Mouse (Mus musculus): ENCODE data around the gene Med25. TPM values are rescaled to one million over a fixed set of nuclear protein-coding genes. Genes with fewer than 3 reads are reported as not detected.

The Med25 gene
- total RNA-seq, 2 experiments from 2014 or later: 76.9 to 81.1 TPM

DNA sequence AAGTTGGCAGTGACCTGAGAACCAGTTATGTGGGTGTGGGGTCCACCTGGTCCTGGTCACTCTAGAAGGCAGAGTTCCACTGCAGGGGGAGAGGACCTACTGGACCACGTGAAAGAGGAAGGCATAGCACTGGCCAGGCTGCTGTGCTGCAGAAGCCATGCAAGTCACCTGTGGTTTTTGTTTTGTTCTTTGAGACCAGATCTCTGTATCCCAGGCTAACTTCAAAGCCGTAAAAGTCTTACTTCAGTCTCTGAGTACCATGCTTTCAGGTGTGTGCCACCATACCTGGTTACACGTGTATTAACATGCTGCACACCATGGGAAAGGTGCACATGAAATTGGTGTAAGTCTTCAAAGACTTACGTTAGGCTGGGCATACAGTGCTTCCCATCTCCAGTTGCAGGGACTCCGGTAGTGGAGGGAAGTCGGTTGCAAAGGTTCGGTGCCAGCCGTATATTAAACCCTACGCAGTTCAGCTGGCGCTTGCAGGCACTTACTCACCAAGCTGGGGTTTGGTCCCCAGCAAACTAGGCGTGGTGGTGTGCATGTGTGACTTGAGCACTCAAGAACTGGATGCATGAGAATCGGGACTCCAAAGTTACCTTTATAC is 40.8 kb downstream of the Med25 start:
- DNase-seq: no peak
- intact Hi-C loops (cut with DNase I): no loop called here

GRCm38 (mm10) chr7:44850789-44851624 is 41.5 kb downstream of the Med25 start:
- DNase-seq: no peak
- intact Hi-C loops (cut with DNase I): no loop called here

DNA sequence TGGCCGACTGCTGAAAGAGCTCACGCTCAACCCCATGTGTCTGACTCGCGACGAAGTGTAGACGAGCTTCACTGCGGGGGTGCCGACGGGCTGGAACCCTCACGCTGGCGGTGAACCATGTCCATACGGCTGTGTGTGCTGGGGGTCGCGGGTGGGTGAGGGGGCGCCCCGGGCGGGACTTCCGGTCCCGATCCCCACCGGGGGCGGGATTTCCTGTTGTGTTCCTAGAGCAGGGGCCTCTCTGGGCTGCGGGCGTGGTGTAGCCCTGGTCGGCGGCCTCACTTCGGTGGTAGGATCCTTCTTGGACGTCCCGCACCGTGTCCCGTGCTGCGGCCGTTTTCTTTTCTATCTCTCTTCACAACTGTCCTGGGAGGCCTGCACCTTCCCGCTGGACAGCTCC is 42.4 kb downstream of the Med25 start:
- peak; percentile 79 to 85 for DNase-seq
- intact Hi-C loops (cut with DNase I): no loop called here

- DNase-seq: peak; percentile 86 to 91
- intact Hi-C loops (cut with DNase I): no loop called here
Observed at GRCm38 (mm10) chr7:44849416-44850111, 42.9 kb downstream of the Med25 start.

DNA sequence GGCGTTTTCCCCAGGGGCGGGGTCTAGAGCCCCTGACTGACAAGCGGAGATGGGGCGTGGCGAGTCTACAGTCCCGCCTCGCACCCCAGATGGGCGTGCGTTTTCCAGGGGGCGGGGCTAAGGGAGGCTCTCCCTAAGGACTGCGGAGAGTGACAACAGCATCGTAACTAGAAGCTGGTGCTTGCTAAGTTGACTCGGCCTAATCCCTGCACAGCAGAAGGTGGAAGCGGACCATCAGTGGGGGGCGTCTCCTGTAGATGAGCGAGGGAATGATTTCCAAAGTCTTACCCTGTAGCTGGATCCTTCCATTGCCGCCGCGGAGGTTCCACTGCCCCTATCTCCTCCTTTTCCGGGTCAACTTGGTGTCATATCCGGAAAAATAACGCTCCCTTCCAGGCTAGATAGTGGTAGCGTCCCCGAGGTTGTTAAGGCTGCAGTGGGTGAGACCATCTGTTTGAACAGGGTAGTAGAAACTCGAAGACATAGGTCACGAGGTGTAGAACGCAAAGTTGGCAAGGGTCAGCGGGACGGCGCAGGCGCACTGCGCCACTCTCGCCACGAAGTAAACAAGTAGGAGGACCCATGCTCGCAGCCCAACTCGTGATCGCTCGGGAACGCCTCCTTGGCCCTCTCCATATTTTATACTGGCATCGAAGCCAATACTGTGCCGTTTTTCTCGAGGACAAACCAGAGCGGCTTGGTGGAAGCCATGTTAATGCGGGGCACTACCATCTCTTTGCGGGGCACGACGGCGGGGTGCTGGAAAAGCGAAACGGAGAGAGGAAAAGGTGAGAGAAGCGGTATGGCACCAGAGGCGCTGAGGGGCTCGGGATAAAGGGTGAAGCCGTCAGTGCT is 43.7 kb downstream of the Med25 start, which contains the start of the genes Akt1s1 and Tbc1d17:
Gene Akt1s1, plus strand, starts transcription at position 431 of the 855 bp plus-strand sequence.
Gene Tbc1d17, minus strand, starts transcription at position 519 of the 855 bp plus-strand sequence.
- peak; percentile 98 for DNase-seq
- intact Hi-C loops (cut with DNase I): no loop called here

GRCm38 (mm10) chr7:44847772-44848171 is 44.7 kb downstream of the Med25 start:
- intact Hi-C loops (cut with DNase I): no loop called here
- no peak for DNase-seq

DNA sequence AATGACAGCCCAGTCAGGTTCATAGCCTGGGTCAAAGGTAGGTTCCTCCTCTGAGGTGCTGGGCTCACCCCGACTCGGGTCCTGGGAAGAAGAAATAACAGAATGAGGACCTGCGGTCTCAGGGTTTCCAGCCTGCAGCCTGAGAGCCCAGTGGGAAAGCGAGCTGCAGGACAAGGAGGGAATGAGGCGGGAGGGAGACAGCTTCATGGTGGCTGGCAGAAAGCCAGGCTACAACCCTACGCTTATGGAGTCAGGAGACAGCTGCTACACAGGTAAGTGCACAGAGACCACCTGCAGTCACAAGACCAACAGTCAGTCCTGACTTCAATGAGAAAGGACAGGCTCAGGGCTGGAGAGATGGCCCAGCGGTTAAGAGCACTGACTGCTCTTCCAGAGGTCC is 45.7 kb downstream of the Med25 start:
- no peak for DNase-seq
- intact Hi-C loops (cut with DNase I): no loop called here

DNA sequence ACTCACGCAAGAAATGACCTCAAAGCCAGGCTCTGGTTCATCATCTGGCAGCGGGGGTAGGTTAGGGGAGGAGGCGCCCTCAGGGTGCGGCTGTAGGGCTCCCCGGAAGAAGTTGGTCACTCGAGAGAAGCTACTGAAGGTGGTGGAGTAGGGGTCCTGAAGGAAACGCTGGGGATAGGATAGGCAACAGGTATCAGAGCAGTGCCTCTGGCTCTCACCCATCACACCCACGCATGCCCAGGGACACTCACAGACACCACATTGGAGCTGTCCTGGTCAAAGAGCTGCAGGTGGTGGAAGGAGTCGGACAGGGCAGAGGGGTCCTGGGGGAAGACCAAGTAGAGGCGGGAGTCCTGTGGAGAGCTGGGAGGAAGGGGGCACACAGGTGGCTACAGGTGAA is 47.5 kb downstream of the Med25 start:
- no peak for DNase-seq
- intact Hi-C loops (cut with DNase I): no loop called here

DNA sequence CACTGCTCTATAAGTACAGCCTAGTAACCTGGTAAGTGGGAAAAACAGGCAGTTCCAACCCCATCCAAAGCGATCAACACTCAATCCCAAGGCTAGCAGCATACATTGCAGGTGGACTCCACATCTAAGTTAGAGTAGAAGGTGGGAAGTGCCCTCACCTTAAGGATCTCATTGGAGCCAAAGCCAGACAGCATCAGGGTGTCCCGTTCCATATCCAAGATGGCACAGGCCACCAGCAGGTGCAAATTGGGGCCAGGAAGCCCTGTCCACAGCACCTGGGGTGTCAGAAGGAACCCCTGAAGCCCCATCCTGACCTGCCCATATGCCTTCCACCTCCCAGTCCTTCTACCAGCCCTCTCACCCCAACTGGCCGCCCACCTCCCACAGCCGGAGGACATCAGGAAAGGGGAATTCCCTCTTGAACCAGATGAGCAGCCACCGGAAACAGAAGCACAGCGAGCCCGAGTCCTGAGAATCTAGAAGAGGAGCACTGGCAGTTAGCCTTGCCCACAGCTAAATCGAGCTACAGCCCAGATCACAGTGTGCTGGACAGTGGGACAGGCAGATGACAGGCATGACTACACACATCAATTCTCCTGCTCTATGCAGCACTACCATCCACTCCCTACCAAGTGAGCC is 50.6 kb downstream of the Med25 start:
- no peak for DNase-seq

GRCm38 (mm10) chr7:44840426-44840825 is 52.1 kb downstream of the Med25 start:
- intact Hi-C loops (cut with DNase I): no loop called here
- DNase-seq: no peak

More for the DNA sequence above, 50.6 kb downstream of the Med25 start:
- intact Hi-C loops (cut with DNase I): no loop called here

- intact Hi-C loops (cut with DNase I): no loop called here
Observed at GRCm38 (mm10) chr7:44839491-44840191, 52.9 kb downstream of the Med25 start.

GRCm38 (mm10) chr7:44839171-44839490 is 53.4 kb downstream of the Med25 start:
- no peak for DNase-seq
- intact Hi-C loops (cut with DNase I): no loop called here

More at GRCm38 (mm10) chr7:44839491-44840191, 52.9 kb downstream of the Med25 start:
- peak; percentile 39 to 59 for DNase-seq

GRCm38 (mm10) chr7:44838073-44838472 is 54.4 kb downstream of the Med25 start:
- intact Hi-C loops (cut with DNase I): no loop called here
- DNase-seq: no peak

DNA sequence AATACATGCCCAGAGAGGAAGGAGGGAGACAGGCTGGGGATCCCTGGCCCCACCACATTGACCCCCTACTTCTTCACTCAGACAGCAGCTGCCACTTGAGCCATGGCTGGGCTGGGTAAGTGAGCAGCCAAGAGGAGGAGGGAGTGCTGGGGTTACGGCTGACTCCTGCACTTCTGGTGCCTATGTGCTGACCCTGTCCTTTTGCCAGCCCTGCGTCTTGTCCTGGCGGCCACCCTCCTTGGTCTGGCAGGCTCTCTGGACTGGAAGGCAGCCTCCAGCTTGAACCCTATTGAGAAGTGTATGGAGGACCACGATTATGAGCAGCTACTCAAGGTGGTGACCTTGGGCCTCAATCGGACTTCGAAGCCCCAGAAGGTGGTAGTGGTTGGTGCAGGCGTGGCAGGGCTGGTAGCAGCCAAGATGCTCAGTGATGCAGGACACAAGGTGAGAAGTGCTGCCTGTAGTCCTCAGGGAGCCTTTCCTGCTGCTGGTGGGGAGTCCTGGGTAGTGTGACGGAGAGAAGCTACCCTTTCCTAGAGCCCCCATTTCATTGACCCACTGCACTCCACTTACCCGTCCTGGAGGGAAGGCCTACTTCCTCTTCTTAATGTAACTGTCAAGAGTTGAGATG is 56.0 kb downstream of the Med25 start:
- intact Hi-C loops (cut with DNase I): no loop called here
- DNase-seq: no peak

GRCm38 (mm10) chr7:44836016-44836404 is 56.5 kb downstream of the Med25 start:
- no peak for DNase-seq
- intact Hi-C loops (cut with DNase I): no loop called here

GRCm38 (mm10) chr7:44835373-44836015 is 57.0 kb downstream of the Med25 start:
- no peak for DNase-seq
- intact Hi-C loops (cut with DNase I): no loop called here

GRCm38 (mm10) chr7:44832763-44833162 is 59.7 kb downstream of the Med25 start:
- intact Hi-C loops (cut with DNase I): no loop called here
- no peak for DNase-seq

DNA sequence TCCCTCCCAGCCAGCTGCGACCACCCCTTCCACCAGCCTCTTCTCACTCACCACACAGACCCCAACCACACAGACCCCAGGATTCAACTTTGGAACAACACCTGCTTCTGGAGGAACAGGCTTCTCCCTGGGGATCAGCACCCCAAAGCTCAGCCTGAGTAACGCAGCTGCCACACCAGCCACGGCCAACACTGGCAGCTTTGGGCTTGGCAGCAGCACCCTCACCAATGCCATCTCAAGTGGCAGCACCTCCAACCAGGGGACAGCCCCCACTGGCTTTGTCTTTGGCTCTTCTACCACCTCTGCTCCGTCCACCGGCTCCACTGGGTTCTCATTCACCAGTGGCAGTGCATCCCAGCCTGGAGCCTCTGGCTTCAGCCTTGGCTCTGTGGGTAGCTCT is 63.8 kb downstream of the Med25 start:
- intact Hi-C loops (cut with DNase I): no loop called here
- DNase-seq: no peak

- intact Hi-C loops (cut with DNase I): no loop called here
- DNase-seq: no peak
Observed at GRCm38 (mm10) chr7:44826771-44827170, 65.7 kb downstream of the Med25 start.
